Mouse (Mus musculus) left cerebral cortex, adult 8-10 months (tissue): ENCODE measurements around the gene Srek1ip1. TPM values are rescaled to one million over a fixed set of nuclear protein-coding genes. Genes with fewer than 3 reads are reported as not detected.

Source experiments
- DNase-seq, 2 experiments: peaks; one replicate each; pipeline ENCODE4 v3.0.0; 2022; ENCODE audit warnings: low spot score in 2 of 2
- total RNA-seq, 4 experiments: library from RNA; stranded (reverse); gene quantifications; 2 replicates each; pipeline ENCODE4 v1.2.4; 2022

Srek1ip1 gene
- total RNA-seq: 10 to 100 TPM; 18.7 to 20.9 (median 19.7) TPM

GRCm38 (mm10) chr13:104792184-104792583, at the start of gene Srek1ip1:
TSS of gene Srek1ip1 (plus strand) at chr13:104792484.
- no peak for DNase-seq

GRCm38 (mm10) chr13:104742866-104743265, 49.4 kb upstream of the Srek1ip1 start:
- peak in 1 of 2 experiments; percentile 19 for DNase-seq

GRCm38 (mm10) chr13:104747032-104747431, 45.3 kb upstream of the Srek1ip1 start:
- DNase-seq: no peak

GRCm38 (mm10) chr13:104759381-104759780, 32.9 kb upstream of the Srek1ip1 start:
- no peak for DNase-seq

GRCm38 (mm10) chr13:104762401-104762800, 29.9 kb upstream of the Srek1ip1 start:
- DNase-seq: no peak

GRCm38 (mm10) chr13:104763193-104763592, 29.1 kb upstream of the Srek1ip1 start:
- no peak for DNase-seq

GRCm38 (mm10) chr13:104779104-104779670, 13.1 kb upstream of the Srek1ip1 start:
- no peak for DNase-seq

- DNase-seq: no peak
These were observed 5.0 kb upstream of the Srek1ip1 start for GRCm38 (mm10) chr13:104787260-104787659.

GRCm38 (mm10) chr13:104789663-104790062, 2.6 kb upstream of the Srek1ip1 start:
- DNase-seq: no peak

- DNase-seq: no peak
These were observed 2.1 kb downstream of the Srek1ip1 start for GRCm38 (mm10) chr13:104794421-104794820.

GRCm38 (mm10) chr13:104799067-104799466, 6.8 kb downstream of the Srek1ip1 start:
- no peak for DNase-seq

GRCm38 (mm10) chr13:104799566-104800182, 7.4 kb downstream of the Srek1ip1 start:
- no peak for DNase-seq

- no peak for DNase-seq
These were observed 13.4 kb downstream of the Srek1ip1 start for GRCm38 (mm10) chr13:104805681-104806080.

GRCm38 (mm10) chr13:104816270-104816634, 24.0 kb downstream of the Srek1ip1 start:
- no peak for DNase-seq

- peak; percentile 54 to 89 for DNase-seq
These were observed 24.6 kb downstream of the Srek1ip1 start, which contains the start of gene Cwc27 for GRCm38 (mm10) chr13:104816635-104817571. TSS of gene Cwc27 (minus strand) at chr13:104817142.

- no peak for DNase-seq
These were observed 25.4 kb downstream of the Srek1ip1 start for GRCm38 (mm10) chr13:104817696-104818095.

- DNase-seq: no peak
These were observed 28.9 kb downstream of the Srek1ip1 start for GRCm38 (mm10) chr13:104821192-104821591.

GRCm38 (mm10) chr13:104821908-104822307, 29.6 kb downstream of the Srek1ip1 start:
- no peak for DNase-seq

GRCm38 (mm10) chr13:104822411-104822838, 30.1 kb downstream of the Srek1ip1 start:
- no peak for DNase-seq

GRCm38 (mm10) chr13:104825470-104825869, 33.2 kb downstream of the Srek1ip1 start:
- DNase-seq: no peak

- DNase-seq: no peak
These were observed 40.5 kb downstream of the Srek1ip1 start for GRCm38 (mm10) chr13:104832811-104833210.

- DNase-seq: no peak
These were observed 45.3 kb downstream of the Srek1ip1 start for GRCm38 (mm10) chr13:104837628-104838027.
